Mouse (Mus musculus) adrenal gland, postnatal 4 days (tissue): ENCODE measurements around the gene Nanos3. TPM values are rescaled to one million over a fixed set of nuclear protein-coding genes. Genes with fewer than 3 reads are reported as not detected.
A peak's percentile ranks its signal among the peaks of the same experiment; 100 is the strongest.

Experiments
- DNase-seq, 2 experiments: peaks; one replicate each; pipeline ENCODE4 v3.0.0; 2021 to 2022; ENCODE audit warnings: low spot score in 2 of 2, mixed read lengths in 2 of 2
- total RNA-seq, 2 experiments: library from RNA; stranded (reverse); gene quantifications; 2 replicates each; pipeline ENCODE4 v1.2.3; 2021

The Nanos3 gene
- total RNA-seq, 2 experiments from 2014 or later: 3.1 to 4.3 TPM

- no peak for DNase-seq
Observed at GRCm38 (mm10) chr8:84184085-84185043, 653 bp downstream of the Nanos3 start.

DNA sequence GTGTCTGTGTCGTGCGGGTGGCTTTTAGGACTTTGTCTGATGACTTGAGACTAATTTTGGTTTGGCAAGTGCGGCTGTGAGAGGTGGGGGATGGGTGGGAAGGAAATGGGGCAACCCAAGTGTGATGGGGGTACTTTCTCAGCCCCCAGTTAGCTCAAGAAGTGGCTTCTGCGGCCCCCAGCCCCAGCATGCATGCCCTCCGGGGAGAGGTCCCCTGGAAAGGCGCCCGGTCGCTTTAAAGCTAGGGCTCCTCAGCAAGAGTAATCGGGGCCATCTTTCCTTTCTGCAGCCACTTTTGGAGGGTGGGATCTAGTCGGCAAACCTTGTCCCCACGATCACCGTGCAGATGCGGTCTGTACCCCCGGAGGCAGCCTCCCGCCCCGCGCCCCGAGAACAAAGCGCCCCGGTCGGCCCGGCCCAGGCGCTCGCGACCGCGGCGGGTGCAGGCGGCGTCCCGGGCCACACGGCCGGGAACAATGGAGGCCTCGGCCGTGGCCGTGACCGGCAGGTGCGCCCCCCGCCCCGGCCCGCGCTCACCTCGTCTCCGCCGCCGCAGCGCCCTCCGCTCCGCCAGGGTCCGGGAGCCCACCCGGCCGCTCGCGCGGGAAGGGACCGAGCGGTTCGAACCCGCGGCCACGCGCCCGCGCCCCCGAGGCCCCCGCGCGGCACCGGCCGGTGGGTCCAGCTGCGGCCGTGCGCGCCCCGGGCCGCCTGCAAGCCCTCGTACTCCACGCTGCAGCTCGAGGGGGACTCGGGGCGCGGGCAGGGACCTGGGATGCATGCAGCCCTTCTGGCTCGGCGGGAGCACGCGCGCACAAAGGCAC is 1.5 kb downstream of the Nanos3 start:
- DNase-seq: no peak

- no peak for DNase-seq
Observed at GRCm38 (mm10) chr8:84182833-84183232, 2.2 kb downstream of the Nanos3 start.

GRCm38 (mm10) chr8:84180530-84181190 is 4.4 kb downstream of the Nanos3 start:
- DNase-seq: no peak

DNA sequence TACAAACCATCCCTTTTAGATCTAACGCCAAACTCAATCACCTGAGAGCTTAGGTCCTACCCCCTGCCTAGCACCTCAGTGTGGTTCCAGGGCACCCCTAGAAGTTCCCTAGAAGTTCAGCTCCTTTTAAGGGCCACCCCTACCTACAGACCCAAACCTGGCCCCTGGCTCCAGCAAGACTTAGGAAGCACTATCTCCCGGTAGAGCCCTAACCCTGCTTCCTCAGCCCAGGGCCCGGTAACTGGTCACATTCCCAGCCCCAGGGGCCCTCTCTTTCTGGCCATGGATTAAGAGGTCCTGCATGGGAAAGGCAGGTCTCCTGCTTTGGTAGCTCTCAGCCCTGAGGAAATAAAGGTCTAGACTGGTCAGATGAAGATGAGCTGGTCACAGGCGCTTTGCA is 5.1 kb downstream of the Nanos3 start:
- no peak for DNase-seq

DNA sequence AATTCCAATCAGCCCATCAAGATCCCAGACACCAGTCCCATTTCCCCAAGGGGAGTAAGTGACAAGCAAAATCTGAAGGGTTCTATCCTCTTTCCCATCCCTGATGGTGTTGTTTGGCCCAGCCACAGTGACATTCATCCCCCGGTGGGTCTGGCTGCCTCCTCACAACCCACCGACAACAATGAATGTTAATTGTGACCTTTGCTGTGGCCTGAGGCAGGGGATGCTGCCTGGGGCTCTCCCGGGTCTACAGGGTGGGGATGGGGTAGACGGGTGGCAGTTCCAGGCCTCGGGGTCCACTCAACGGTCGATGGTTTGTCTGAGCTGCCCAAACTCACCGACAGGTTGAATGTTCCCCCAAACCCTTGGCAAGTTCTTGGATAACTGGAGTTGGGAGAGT is 6.4 kb downstream of the Nanos3 start:
- DNase-seq: no peak

DNA sequence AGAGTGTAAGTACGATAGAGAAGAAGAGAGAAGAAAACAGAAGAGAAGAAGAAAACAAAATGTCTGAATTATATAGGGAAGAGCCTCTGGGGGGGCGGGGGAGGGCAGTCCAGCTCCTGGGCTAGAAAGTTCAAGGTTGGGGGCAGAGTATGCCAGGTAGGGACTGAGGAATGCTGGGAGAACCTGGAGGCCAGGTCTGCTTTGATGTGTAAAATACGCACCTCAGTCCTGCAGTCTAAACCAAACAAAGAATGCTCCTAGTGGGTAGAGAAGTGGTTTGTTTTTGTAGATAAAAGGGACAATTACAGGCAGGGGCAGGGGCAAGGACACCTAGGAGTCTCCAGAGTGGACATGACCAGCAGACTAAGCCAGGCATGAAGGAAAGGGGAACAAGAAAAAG is 7.6 kb downstream of the Nanos3 start:
- no peak for DNase-seq

GRCm38 (mm10) chr8:84176560-84176959 is 8.5 kb downstream of the Nanos3 start:
- no peak for DNase-seq

DNA sequence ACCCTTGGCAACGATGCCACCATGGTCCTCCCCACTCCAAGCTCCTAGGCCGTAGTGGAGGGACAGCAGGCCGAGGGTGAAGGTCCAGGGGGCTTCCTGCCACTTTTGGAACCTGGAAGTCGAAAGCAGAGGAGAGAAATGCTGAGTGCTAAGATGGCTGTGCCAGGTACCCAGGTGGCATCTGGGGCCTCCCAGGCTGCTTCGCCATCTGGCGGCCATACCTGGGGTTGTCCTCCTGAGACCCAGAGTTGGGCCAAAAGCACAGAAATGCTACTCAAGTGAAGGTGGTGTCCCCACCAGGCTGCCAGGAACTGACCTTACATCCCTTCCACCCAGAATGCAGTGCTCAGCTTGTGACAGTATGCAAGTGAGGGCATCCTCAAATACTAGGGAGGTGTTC is 11.2 kb downstream of the Nanos3 start:
- DNase-seq: no peak

- DNase-seq: no peak
Observed at GRCm38 (mm10) chr8:84170096-84170495, 14.9 kb downstream of the Nanos3 start.

DNA sequence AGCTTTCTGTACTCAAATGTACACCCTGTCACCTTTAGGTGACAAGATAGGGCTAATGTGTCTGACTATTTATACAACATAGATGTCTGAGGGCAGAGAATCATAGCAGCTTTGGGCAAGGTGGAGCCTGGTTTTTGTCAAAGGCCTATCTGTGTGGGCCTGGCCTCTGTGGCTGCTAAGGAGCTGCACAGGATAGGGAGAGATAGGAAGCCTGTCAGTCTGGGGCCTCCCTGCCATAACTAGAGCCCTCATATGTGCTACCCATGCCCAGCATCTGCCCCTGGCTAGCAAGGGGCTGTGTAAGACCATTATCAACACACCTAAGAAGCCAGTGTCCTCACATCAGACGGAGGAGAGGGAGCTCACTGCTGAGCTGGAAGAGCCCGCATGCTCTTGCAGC is 17.3 kb downstream of the Nanos3 start:
- DNase-seq: no peak

DNA sequence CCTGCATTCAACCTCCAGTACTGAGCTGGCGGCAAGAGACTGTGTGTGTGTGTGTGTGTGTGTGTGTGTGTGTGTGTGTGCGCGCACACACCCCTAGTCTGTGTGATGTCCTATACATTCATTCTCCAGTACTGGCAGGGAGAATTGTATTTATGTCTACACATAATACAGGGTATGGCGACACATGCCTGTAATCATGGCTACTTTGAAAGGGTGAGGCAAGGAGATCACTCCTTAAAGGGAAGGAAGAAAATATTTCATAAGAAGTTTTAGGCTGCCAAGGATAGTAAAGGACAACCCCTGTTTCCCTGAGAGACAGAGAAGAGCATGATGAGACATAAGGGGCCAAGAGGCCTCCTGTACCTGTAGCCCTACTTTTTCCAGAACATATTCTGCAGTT is 27.4 kb downstream of the Nanos3 start:
- DNase-seq: no peak

- no peak for DNase-seq
Observed at GRCm38 (mm10) chr8:84149181-84149580, 35.8 kb downstream of the Nanos3 start.

DNA sequence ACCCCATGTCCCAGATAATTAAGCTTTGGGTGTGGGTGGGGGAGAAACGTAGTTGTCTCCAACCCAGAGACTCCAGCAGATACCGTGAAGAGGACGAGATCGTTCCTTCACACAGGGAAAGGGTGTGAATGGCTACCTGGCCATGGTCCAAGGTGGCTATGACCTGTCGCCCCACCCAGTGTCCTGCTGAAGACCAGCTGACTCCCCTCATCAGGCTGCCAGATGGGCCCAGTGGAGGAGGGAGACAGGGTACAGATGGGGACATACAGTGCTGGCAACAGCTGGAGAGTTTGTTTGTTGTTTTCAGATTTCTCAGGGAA is 36.5 kb downstream of the Nanos3 start:
- DNase-seq: no peak

DNA sequence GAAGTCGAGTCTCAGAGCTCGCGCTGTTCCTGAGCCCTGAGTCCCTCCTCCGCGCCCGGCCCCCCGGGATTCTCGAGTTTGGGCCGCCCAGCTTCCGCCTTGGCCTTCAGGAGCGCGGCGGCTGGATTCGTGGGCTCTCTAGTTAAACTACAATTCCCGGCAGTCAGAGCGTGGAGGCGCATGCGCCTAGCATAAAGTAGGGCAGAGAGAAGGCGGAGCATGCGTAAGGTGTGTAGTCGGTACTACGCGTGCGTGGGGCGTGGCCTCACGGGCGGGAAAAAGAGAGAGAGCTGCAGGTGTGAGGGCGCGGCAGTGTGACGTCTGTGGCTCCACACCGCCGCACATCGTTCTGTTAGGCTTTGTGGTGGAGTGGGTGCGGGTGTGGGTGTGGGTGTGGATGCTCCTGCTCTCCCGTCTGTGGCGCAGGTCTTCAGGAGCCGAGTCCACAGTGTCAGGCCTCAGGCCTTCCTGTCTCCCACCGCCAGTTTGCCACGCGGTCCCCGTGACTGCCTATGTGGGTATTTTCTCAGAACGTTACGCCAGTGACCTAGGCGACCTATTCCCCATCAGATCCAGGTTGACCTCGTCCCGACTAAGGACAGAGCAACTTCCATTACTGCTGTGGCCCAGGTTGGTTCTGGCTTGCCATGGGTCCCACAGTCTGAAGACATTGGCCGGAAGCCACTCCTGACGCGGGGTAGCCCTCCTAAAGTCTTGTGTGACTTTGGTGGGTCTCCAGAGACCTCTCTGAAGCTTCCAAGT is 37.1 kb downstream of the Nanos3 start, which contains the start of the genes Cc2d1a and 4930432K21Rik:
Gene Cc2d1a (minus strand): TSS at position 168 of the 762 bp plus-strand sequence.
Gene 4930432K21Rik (plus strand): TSS at position 257 of the 762 bp plus-strand sequence.
- DNase-seq: peak; percentile 63 to 86

DNA sequence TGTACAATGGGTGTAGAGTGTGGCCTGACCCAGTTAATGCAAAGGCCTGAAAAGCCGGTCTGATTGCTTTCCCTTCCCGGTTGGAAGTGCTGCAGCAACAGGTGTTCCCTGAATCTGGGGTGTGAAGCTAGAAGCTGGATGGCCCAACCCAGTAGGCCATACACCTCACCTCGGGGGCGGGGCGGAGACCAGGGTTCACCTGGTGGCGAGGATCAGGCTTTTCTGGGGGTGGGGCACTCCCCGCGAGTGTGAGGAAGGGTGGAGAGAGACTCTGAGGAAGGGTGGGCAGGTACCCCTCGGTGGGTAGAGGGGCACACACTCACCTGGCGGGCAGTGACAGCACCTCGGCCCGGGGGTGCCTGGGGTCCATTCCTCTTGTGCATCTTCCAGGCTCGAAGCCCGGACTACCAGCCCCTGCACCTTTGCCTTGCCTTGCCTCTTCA is 37.7 kb downstream of the Nanos3 start:
- no peak for DNase-seq

- no peak for DNase-seq
Observed at GRCm38 (mm10) chr8:84144636-84145245, 40.3 kb downstream of the Nanos3 start.

GRCm38 (mm10) chr8:84140838-84141237 is 44.2 kb downstream of the Nanos3 start:
- DNase-seq: no peak

- no peak for DNase-seq
Observed at GRCm38 (mm10) chr8:84137848-84138247, 47.2 kb downstream of the Nanos3 start.

DNA sequence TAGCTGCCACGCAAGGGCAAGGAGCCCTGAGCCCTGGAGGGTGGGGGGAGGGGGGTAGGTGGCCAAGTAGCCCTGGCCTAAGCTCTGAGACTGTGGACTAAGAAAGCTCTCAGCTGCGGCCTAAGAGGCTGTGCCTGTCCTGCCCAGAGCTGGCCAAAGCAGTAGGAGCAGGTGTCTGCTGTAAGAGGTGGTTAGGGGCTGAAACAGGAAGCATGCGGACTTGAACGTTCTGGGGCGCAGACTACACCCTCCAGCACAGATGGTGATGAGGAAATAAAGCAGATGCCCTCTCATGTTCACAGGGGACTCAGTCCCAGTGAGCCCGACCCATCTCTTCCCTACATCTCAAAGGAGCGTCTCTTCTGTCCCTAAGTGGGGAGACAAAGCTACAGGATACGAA is 52.8 kb downstream of the Nanos3 start:
- no peak for DNase-seq
